Mouse (Mus musculus) neural tube, embryonic 14.5 days (tissue): ENCODE measurements at regions not wholly inside any gene's neighbourhood (a gene's known extent, or its start where the extent isn't known, plus 50 kb on each side); places are given as distances from the start of the nearest gene placed in this dataset.
A peak's percentile ranks its signal among the peaks of the same experiment; 100 is the strongest.

ENCODE experiments used
- ATAC-seq: fragments of 200-750 bp; cut with Nextera tagmentation; 2 replicates; pipeline ENCODE4 v1.8.0; 2017; ENCODE audit warnings: low read depth, mild to moderate bottlenecking, moderate TSS enrichment, moderate library complexity
- H3K27ac ChIP-seq: fragments of 300-500 bp; sonication (generic); 2 replicates; pipeline ENCODE4 v1.5.1; 2014; ENCODE audit warnings: low read depth, mild to moderate bottlenecking, control low read depth, low read length, moderate library complexity, mixed read lengths
- H3K27me3 ChIP-seq: fragments of 300-500 bp; sonication (generic); 2 replicates; pipeline ENCODE4 v1.6.1; 2014; ENCODE audit warnings: low read length; ENCODE audit not compliant: control insufficient read depth, insufficient read depth
- H3K36me3 ChIP-seq: fragments of 300-500 bp; sonication (generic); 2 replicates; pipeline ENCODE4 v1.6.1; 2014; ENCODE audit warnings: low read length, mixed read lengths; ENCODE audit not compliant: control insufficient read depth, insufficient read depth
- H3K4me1 ChIP-seq: fragments of 300-500 bp; sonication (generic); 2 replicates; pipeline ENCODE4 v1.6.1; 2014; ENCODE audit warnings: low read length; ENCODE audit not compliant: control insufficient read depth, insufficient read depth
- H3K4me2 ChIP-seq: fragments of 300-500 bp; sonication (generic); 2 replicates; pipeline ENCODE4 v1.6.1; 2014; ENCODE audit warnings: mild to moderate bottlenecking, low read depth, low read length, control low read depth
- H3K4me3 ChIP-seq: fragments of 300-500 bp; sonication (generic); 2 replicates; pipeline ENCODE4 v1.5.1; 2014; ENCODE audit warnings: low read depth, low read length, control low read depth, mixed read lengths
- H3K9ac ChIP-seq: fragments of 300-500 bp; sonication (generic); replicated peaks from 2 replicates; pipeline ENCODE4 v1.6.1; 2014; ENCODE audit warnings: low read depth, mild to moderate bottlenecking, control low read depth, low read length, mixed read lengths
- H3K9me3 ChIP-seq: fragments of 300-500 bp; sonication (generic); 2 replicates; pipeline ENCODE4 v1.6.1; 2016; ENCODE audit warnings: low read length; ENCODE audit not compliant: control insufficient read depth
- WGBS: fragments of 180-500 bp; shearing (Covaris S2); extraction: QIAGEN DNeasy Blood & Tissue Kit; methylation state at CpG from one replicate; pipeline ENCODE4 v1.1.7; 2014; 5-methylcytosine and 5-hydroxymethylcytosine counted together

DNA sequence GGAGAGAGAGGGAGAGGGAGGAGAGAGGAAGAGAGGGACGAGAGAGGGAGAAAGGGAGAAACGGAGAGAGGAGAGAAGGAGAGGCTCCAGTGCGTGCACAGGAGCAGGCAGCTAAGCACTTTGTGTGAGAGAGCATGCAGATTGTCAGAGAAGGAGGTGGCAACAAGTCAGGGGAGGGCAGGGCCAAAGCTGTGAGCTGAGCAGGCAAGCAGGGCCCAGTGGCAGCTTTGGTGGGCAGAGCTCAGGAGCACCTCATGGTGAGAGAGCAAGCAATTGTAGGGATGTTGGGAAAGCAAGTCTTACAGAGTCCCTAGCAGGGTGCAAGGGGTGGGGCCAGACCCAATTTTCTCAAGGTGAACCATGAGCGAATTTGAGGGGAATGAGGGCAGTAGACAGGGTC is 234.3 kb upstream of the Hey2 start:
- H3K9ac ChIP-seq = no peak overlapping the region
- no peak overlapping the region for H3K4me3 ChIP-seq
- H3K4me2 ChIP-seq = no peak overlapping the region
- no peaks in the 10 kb centered on the region for H3K4me1 ChIP-seq
- no peaks in the 10 kb centered on the region for H3K27me3 ChIP-seq
- no peaks in the 10 kb centered on the region for H3K36me3 ChIP-seq
- no peak overlapping the region for H3K27ac ChIP-seq
- WGBS = 34% methylated on average over 4 of the region's 4 CpGs
- no peaks in the 10 kb centered on the region for H3K9me3 ChIP-seq
- no peak for ATAC-seq

GRCm38 (mm10) chr10:31076415-31076814 is 233.8 kb upstream of the Hey2 start:
- Histone ChIP-seq H3K4me3 (no peak overlapping the region), H3K4me2 (no peak overlapping the region), H3K9ac (no peak overlapping the region), H3K36me3 (no peaks in the 10 kb centered on the region), H3K9me3 (no peaks in the 10 kb centered on the region), H3K27me3 (no peaks in the 10 kb centered on the region), H3K27ac (no peak overlapping the region), H3K4me1 (no peaks in the 10 kb centered on the region)
- ATAC-seq = no peak
- 75% methylated on average over 8 of the region's 8 CpGs for WGBS

- H3K4me2 ChIP-seq = no peak overlapping the region
- 37% methylated on average over 4 of the region's 4 CpGs for WGBS
- H3K27me3 ChIP-seq = no peaks in the 10 kb centered on the region
- H3K36me3 ChIP-seq = no peaks in the 10 kb centered on the region
- H3K9ac ChIP-seq = no peak overlapping the region
- H3K27ac ChIP-seq = no peak overlapping the region
- H3K9me3 ChIP-seq = no peaks in the 10 kb centered on the region
- H3K4me1 ChIP-seq = no peaks in the 10 kb centered on the region
- peak; percentile 64; the same call in 1 of the 2 replicates for ATAC-seq
- H3K4me3 ChIP-seq = no peak overlapping the region
These were observed 231.5 kb upstream of the Hey2 start for GRCm38 (mm10) chr10:31074004-31074645.

GRCm38 (mm10) chr10:31068668-31069223 is 226.1 kb upstream of the Hey2 start:
- no peaks in the 10 kb centered on the region for H3K27me3 ChIP-seq
- H3K4me2 ChIP-seq = no peak overlapping the region
- H3K27ac ChIP-seq = no peak overlapping the region
- H3K9me3 ChIP-seq = no peaks in the 10 kb centered on the region
- H3K4me1 ChIP-seq = no peaks in the 10 kb centered on the region
- no peak overlapping the region for H3K9ac ChIP-seq
- ATAC-seq = no peak
- no peaks in the 10 kb centered on the region for H3K36me3 ChIP-seq
- no peak overlapping the region for H3K4me3 ChIP-seq

DNA sequence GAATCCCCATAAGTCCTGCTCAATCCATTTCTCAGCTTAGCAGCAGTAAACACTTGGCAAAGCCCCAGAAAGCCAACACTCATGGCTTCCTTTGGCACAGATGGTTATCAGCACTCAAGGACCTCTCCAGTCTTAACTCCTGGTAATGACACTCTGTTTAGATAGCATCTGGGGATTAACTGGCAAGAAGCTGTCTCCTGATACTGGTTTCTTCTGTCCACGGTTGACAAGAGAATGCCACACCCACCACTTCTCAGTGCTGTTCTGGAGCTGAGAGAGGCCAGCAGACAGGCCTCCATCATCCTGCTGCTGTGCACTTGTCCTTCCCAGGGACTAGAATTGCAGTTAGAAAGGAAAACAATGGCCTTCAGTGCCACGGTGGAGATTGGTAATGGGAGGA is 220.1 kb upstream of the Hey2 start:
- ATAC-seq = peak; percentile 21; the same call in 1 of the 2 replicates
- no peak overlapping the region for H3K4me3 ChIP-seq
- no peaks in the 10 kb centered on the region for H3K27me3 ChIP-seq
- no peak overlapping the region for H3K27ac ChIP-seq
- WGBS = 48% methylated on average over 2 of the region's 2 CpGs
- no peak overlapping the region for H3K4me2 ChIP-seq
- no peaks in the 10 kb centered on the region for H3K4me1 ChIP-seq
- no peaks in the 10 kb centered on the region for H3K36me3 ChIP-seq
- H3K9ac ChIP-seq = no peak overlapping the region
- H3K9me3 ChIP-seq = no peaks in the 10 kb centered on the region

- no peak for ATAC-seq
- WGBS = 92% methylated on average over 8 of the region's 8 CpGs
- H3K9me3 ChIP-seq = no peaks in the 10 kb centered on the region
These were observed 210.7 kb upstream of the Hey2 start for GRCm38 (mm10) chr10:31053260-31053659.

GRCm38 (mm10) chr10:31051222-31051621 is 208.6 kb upstream of the Hey2 start:
- no peaks in the 10 kb centered on the region for H3K27me3 ChIP-seq
- H3K27ac ChIP-seq = no peak overlapping the region
- no peaks in the 10 kb centered on the region for H3K36me3 ChIP-seq
- H3K9me3 ChIP-seq = no peaks in the 10 kb centered on the region
- H3K4me1 ChIP-seq = no peaks in the 10 kb centered on the region
- no peak overlapping the region for H3K9ac ChIP-seq
- 96% methylated on average over 1 of the region's 1 CpGs for whole genome bisulfite sequencing
- no peak overlapping the region for H3K4me3 ChIP-seq
- no peak for ATAC-seq
- no peak overlapping the region for H3K4me2 ChIP-seq

More at GRCm38 (mm10) chr10:31053260-31053659, 210.7 kb upstream of the Hey2 start:
- H3K9ac ChIP-seq = no peak overlapping the region
- H3K4me3 ChIP-seq = no peak overlapping the region
- H3K27ac ChIP-seq = no peak overlapping the region
- H3K27me3 ChIP-seq = no peaks in the 10 kb centered on the region
- H3K4me1 ChIP-seq = no peaks in the 10 kb centered on the region
- no peaks in the 10 kb centered on the region for H3K36me3 ChIP-seq
- H3K4me2 ChIP-seq = no peak overlapping the region

DNA sequence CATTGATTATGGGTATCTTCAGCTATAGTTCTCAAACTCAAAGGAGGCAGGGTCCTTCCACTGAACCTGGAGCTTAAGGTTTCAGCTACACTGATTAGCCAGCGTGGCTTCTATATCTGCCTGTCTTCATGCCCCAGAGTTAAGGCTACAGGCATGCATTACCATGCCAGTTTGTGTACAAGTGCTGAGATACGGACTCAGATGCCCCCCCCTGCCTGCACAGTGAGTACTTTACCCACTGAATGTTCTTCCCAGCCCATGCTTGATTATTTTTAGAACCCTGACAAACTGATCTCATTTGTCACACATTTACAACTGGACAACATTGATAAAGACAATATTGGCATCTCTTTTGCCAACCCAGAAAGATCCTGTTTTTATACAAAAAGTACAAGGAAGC is 206.8 kb upstream of the Hey2 start:
- Histone ChIP-seq H3K27me3 (no peaks in the 10 kb centered on the region), H3K27ac (no peak overlapping the region), H3K36me3 (no peaks in the 10 kb centered on the region), H3K9ac (no peak overlapping the region), H3K9me3 (no peaks in the 10 kb centered on the region), H3K4me2 (no peak overlapping the region), H3K4me3 (no peak overlapping the region), H3K4me1 (no peaks in the 10 kb centered on the region)
- no peak for ATAC-seq
- WGBS = 91% methylated on average over 2 of the region's 2 CpGs

GRCm38 (mm10) chr10:31035611-31036010 is 193.0 kb upstream of the Hey2 start:
- Histone ChIP-seq H3K36me3 (no peaks in the 10 kb centered on the region), H3K27ac (no peak overlapping the region), H3K4me3 (no peak overlapping the region), H3K4me1 (no peaks in the 10 kb centered on the region), H3K9me3 (no peaks in the 10 kb centered on the region), H3K9ac (no peak overlapping the region), H3K4me2 (no peak overlapping the region), H3K27me3 (no peaks in the 10 kb centered on the region)
- 84% methylated on average over 4 of the region's 4 CpGs for WGBS
- no peak for ATAC-seq
